Mouse (Mus musculus) liver, embryonic 11.5 days (tissue): ENCODE measurements at regions not wholly inside any gene's neighbourhood (a gene's known extent, or its start where the extent isn't known, plus 50 kb on each side); places are given as distances from the start of the nearest gene placed in this dataset.

Source experiments
- ATAC-seq: fragments of 200-750 bp; cut with Nextera tagmentation; replicated peaks from 2 replicates; pipeline ENCODE4 v1.8.0; 2017; ENCODE audit warnings: moderate number of reproducible peaks, mild to moderate bottlenecking, moderate TSS enrichment, moderate library complexity; ENCODE audit not compliant: low FRiP score
- DNase-seq: peaks from one replicate; pipeline ENCODE4 v3.0.0-alpha.2; 2017; ENCODE audit warnings: low spot score
- H3K27ac ChIP-seq: fragments of 300-500 bp; sonication (generic); 2 replicates; pipeline ENCODE4 v1.5.1; 2014; ENCODE audit warnings: mild to moderate bottlenecking, low read depth, low read length, control low read depth
- H3K27me3 ChIP-seq: fragments of 300-500 bp; sonication (generic); replicated peaks from 2 replicates; pipeline ENCODE4 v1.6.1; 2014; ENCODE audit warnings: low read length, mixed read lengths; ENCODE audit not compliant: control insufficient read depth, insufficient read depth
- H3K36me3 ChIP-seq: fragments of 300-500 bp; sonication (generic); 2 replicates; pipeline ENCODE4 v1.6.1; 2014; ENCODE audit warnings: mild to moderate bottlenecking, low read length, moderate library complexity, mixed read lengths; ENCODE audit not compliant: control insufficient read depth, insufficient read depth
- H3K4me1 ChIP-seq: fragments of 300-500 bp; sonication (generic); replicated peaks from 2 replicates; pipeline ENCODE4 v1.6.1; 2014; ENCODE audit warnings: low read length, mixed read lengths; ENCODE audit not compliant: control insufficient read depth, insufficient read depth
- H3K4me2 ChIP-seq: fragments of 300-500 bp; sonication (generic); 2 replicates; pipeline ENCODE4 v1.6.1; 2014; ENCODE audit warnings: mild to moderate bottlenecking, control low read depth, moderate library complexity
- H3K4me3 ChIP-seq: fragments of 300-500 bp; sonication (generic); 2 replicates; pipeline ENCODE4 v1.5.1; 2014; ENCODE audit warnings: low read depth, low read length, control low read depth
- H3K9ac ChIP-seq: fragments of 300-500 bp; sonication (generic); 2 replicates; pipeline ENCODE4 v1.6.1; 2014; ENCODE audit warnings: low read depth, low read length, control low read depth
- H3K9me3 ChIP-seq: fragments of 300-500 bp; sonication (generic); 2 replicates; pipeline ENCODE4 v1.6.1; 2016; ENCODE audit warnings: low read length, inconsistent platforms, mixed read lengths; ENCODE audit not compliant: control insufficient read depth
- WGBS: fragments of 180-500 bp; shearing (Covaris S2); extraction: QIAGEN DNeasy Blood & Tissue Kit; methylation state at CpG from one replicate; pipeline ENCODE4 v1.1.7; 2014; 5-methylcytosine and 5-hydroxymethylcytosine counted together

DNA sequence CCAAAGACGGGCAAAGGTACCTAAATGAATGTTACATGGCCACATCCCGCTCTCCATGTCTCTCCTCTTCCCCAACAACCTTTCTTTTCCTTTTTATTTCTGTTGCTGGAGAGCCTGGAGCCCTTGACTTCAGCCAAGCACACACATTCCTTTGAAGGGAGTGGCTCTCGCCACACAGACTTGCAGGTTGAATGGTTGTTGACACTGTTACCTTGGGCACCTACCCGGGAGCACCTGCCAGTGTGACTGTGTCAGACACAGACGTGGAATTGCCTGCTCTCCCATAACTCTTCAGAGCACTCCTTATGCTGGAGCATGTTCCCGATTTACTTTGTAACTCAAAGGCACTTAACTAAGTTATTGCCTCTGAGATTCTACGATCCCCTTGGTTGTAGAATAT, 240.0 kb upstream of the Nr2f2 start:
- no peak overlapping the region for H3K9ac ChIP-seq
- WGBS, result 88% methylated on average over 7 of the region's 7 CpGs
- H3K27ac ChIP-seq, result no peak overlapping the region
- ATAC-seq (no peak), DNase-seq (no peak)
- H3K27me3 ChIP-seq, result no peaks in the 10 kb centered on the region
- H3K4me1 ChIP-seq, result no peaks in the 10 kb centered on the region
- no peak overlapping the region for H3K4me2 ChIP-seq
- H3K36me3 ChIP-seq, result no peaks in the 10 kb centered on the region
- H3K9me3 ChIP-seq, result no peaks in the 10 kb centered on the region
- no peak overlapping the region for H3K4me3 ChIP-seq

DNA sequence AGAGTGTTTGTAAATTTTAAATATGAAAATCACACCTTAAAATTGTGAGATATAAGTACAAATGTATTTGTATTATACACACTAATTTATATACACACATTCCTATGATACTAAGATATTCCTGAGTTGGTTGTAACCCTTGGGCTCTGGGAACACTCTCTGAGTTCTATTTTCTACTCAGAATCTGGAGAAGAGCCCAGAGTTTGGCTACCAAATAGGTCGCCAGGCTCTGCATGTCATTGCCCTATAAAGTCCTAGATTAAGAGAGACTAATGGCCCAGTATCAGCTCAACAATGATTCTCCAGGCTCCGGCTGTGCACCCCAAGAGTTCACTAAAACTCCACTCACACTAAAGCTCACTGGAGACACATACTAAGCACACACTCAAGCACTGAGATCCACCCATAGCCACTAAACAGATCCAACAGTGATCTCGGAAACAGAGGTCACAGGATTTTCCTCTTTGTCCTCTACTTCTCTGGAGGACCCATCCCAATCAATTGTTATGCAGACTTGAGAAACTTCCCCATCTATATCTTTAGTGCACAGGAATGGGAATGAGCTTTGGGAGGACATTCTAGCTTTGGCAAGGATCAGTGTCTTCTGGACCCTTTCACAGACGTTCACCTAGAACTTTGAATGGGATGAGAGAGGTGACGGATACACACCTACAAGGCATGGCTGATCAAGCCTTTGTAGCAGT, 238.1 kb upstream of the Nr2f2 start:
- DNase-seq (no peak), ATAC-seq (no peak)
- WGBS, result 79% methylated on average over 5 of the region's 5 CpGs
- Histone ChIP-seq H3K27ac (no peak overlapping the region), H3K36me3 (no peaks in the 10 kb centered on the region), H3K4me2 (no peak overlapping the region), H3K4me3 (no peak overlapping the region), H3K9me3 (no peaks in the 10 kb centered on the region), H3K27me3 (no peaks in the 10 kb centered on the region), H3K4me1 (no peaks in the 10 kb centered on the region), H3K9ac (no peak overlapping the region)

DNA sequence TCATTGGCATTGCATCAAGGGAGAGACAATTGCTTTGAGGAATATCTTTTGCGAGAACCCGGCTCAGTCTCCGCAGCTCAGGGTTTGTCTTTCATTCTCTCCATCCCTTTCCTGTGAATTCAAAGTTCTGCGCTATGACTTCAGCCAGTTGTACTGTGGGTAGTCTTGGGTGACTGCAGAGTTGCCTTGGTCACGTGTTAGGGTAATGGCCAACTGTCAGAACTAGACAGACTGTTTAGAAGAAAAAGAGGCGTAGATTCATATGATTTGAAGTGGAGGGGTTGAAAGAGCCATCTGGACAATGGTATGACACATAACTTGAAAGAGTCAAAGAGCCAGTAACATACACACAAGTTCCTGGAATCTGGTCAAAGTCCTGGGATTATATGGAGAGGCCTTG, 226.5 kb upstream of the Nr2f2 start:
- no peaks in the 10 kb centered on the region; the same call in 1 of the 2 replicates for H3K4me1 ChIP-seq
- no peaks in the 10 kb centered on the region for H3K27me3 ChIP-seq
- DNase-seq, result no peak
- WGBS, result 84% methylated on average over 6 of the region's 6 CpGs
- H3K4me3 ChIP-seq, result no peak overlapping the region
- H3K9ac ChIP-seq, result no peak overlapping the region
- no peaks in the 10 kb centered on the region for H3K9me3 ChIP-seq
- no peak overlapping the region for H3K27ac ChIP-seq
- no peak overlapping the region for H3K4me2 ChIP-seq
- no peak for ATAC-seq
- H3K36me3 ChIP-seq, result no peaks in the 10 kb centered on the region

DNA sequence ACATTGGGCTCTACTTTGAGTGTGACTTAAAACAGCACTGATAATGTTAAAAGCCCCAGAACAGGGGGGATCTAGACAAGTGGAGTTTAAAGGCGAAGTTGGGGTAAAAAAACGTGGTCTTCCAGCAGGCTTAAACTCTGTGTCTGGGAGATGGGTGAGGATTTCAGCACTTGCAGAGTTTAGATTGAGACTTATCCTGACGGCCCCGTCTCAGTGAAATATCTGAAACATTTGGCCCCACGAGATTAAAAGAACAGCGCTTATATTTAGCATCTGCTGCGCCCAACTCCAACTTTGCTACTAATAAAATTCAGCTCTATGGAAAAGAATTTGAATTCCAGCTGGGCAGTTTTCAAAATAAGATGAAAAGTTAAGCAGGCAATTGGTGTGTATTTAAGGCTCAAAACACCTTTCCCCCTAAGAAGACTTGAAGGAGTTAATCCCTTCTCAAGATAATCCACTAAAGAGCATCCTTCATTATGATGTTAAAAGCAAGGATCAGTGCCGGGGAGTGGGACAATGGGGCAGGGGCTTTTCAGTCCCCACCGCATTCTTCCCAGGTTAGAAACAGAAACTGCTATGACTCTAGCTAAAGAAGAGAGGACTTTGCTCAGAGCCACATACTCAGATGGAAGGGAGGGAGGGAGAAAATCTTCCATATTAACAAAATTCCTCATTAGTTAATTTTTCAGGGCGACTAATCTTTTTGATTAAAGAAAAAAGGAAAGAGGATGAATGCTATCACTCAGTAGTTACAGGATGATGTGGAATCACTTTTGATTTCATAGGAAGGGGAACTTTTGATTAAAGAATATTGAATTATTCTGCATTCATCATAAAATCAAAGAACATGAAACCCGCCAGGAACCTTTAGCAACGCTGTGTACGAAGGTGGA, 225.1 kb upstream of the Nr2f2 start:
- WGBS, result 31% methylated on average over 13 of the region's 13 CpGs
- ATAC-seq, result no peak
- H3K36me3 ChIP-seq, result no peaks in the 10 kb centered on the region
- no peak for DNase-seq
- H3K9ac ChIP-seq, result no peak overlapping the region
- H3K4me1 ChIP-seq, result no peaks in the 10 kb centered on the region; the same call in 1 of the 2 replicates
- no peak overlapping the region for H3K4me3 ChIP-seq
- no peaks in the 10 kb centered on the region for H3K27me3 ChIP-seq
- no peak overlapping the region for H3K27ac ChIP-seq
- H3K9me3 ChIP-seq, result no peaks in the 10 kb centered on the region
- H3K4me2 ChIP-seq, result no peak overlapping the region

DNA sequence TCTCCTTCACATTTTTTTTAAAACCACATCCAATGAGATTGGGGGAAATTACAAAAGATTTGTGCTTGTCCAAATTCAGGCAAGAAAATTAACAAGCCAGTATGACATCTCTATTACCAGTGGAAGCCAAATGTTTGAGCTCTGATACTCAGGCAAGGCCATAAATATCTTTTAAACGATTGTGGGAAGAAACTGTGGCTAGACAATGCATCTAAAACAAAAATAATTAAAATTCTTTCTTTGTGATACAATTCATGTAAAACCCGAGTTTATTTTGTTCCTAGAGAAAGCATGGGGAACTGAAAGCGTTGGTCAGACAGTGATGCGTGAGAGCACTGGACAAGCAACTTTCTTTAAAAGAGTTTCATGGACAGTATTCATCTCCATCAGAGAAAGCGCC, 223.2 kb upstream of the Nr2f2 start:
- H3K9ac ChIP-seq, result no peak overlapping the region
- H3K27me3 ChIP-seq, result no peaks in the 10 kb centered on the region
- no peak overlapping the region for H3K4me2 ChIP-seq
- H3K4me3 ChIP-seq, result no peak overlapping the region
- ATAC-seq, result no peak
- WGBS, result 69% methylated on average over 5 of the region's 5 CpGs
- H3K9me3 ChIP-seq, result no peaks in the 10 kb centered on the region
- H3K4me1 ChIP-seq, result no peaks in the 10 kb centered on the region; the same call in 1 of the 2 replicates
- no peaks in the 10 kb centered on the region for H3K36me3 ChIP-seq
- DNase-seq, result no peak
- no peak overlapping the region for H3K27ac ChIP-seq

DNA sequence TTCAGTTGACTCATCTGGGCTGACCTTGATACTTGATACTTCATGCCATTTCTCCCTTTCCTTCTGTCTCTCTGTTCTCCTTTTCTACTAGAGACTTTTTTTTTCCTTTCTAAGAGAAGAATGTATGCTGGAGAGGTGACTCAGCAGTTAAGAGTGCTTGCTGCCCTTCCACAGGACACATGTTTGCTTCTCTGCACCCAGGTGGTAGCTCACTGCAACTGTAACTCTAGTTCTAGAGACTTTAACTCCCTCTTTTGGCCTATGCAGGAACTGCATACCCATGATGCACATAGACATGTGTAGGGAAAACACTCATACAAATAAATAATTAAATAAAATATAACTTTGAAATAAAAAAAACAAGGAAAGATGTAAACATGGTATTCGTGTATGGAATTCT, 221.5 kb upstream of the Nr2f2 start:
- H3K27ac ChIP-seq, result no peak overlapping the region
- H3K27me3 ChIP-seq, result no peaks in the 10 kb centered on the region
- H3K4me1 ChIP-seq, result no peaks in the 10 kb centered on the region; the same call in 1 of the 2 replicates
- ATAC-seq, result no peak
- no peaks in the 10 kb centered on the region for H3K36me3 ChIP-seq
- DNase-seq, result no peak
- WGBS, result 77% methylated on average over 1 of the region's 1 CpGs
- H3K4me3 ChIP-seq, result no peak overlapping the region
- H3K4me2 ChIP-seq, result no peak overlapping the region
- H3K9ac ChIP-seq, result no peak overlapping the region
- no peaks in the 10 kb centered on the region for H3K9me3 ChIP-seq

DNA sequence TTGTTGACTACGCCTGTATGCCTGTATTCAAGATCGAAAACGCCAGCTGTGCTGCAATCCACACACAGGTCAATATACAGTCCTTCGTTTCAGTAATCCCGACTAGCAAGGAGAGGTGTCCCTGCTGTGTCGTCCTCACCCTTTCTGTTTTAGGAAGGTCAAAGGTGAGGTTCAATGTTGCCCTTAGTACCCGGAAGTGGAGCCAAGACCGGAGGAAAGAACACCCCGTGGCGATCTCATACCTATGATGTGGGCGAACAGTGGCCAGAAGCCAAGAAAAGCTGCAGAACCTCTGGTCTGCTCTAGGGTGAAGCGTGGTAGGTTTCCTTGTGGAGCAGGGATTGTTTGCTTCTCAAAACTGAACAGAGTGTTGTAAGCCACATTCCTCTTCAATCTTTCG, 217.9 kb upstream of the Nr2f2 start:
- Histone ChIP-seq H3K4me3 (no peak overlapping the region), H3K4me2 (no peak overlapping the region), H3K4me1 (no peaks in the 10 kb centered on the region; the same call in 1 of the 2 replicates), H3K36me3 (no peaks in the 10 kb centered on the region), H3K27me3 (no peaks in the 10 kb centered on the region), H3K9me3 (no peaks in the 10 kb centered on the region), H3K27ac (no peak overlapping the region), H3K9ac (no peak overlapping the region)
- no peak for DNase-seq
- no peak for ATAC-seq
- 69% methylated on average over 13 of the region's 13 CpGs for WGBS

DNA sequence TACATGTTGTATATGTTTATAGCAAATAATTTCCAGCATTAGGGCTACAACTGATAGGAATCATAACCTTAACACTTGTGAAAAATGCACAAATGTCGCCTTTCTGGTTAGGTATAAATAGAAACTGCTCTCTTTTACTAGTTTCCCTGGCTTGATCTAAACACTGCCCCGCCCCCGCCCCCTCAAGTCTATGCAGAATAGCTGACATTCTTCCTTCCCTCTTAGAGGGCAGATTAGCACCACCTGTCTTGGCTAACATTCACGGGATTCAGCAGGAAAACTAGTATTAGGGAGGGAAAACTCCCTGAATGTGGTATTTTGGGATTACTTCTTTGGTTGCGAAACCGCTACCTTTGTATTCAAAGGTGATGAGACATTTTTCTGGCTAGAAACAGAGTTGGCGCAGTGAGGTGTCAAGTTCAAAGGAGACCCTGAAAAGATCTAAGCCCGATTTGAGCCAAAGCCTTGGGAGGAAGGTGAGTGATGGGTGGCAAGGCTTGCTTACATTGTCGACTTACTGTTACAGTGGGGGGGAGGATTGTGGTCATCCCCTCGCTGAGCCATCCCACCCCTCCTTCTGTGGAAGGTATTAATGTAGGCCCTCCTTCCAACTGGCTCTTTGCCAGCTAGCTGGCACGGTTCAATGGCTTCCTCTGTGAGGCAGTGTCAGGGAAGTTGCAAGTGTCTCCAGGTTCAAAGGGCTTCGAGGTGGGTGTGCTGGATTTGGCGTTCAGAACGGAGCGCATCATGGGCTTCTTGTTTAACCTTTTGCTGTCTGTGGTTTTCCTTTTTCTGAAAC, 209.8 kb upstream of the Nr2f2 start:
- Histone ChIP-seq H3K9ac (no peak overlapping the region), H3K27ac (no peak overlapping the region), H3K36me3 (no peaks in the 10 kb centered on the region), H3K4me1 (no peaks in the 10 kb centered on the region; the same call in 1 of the 2 replicates), H3K27me3 (no peaks in the 10 kb centered on the region), H3K4me3 (no peak overlapping the region), H3K9me3 (no peaks in the 10 kb centered on the region), H3K4me2 (no peak overlapping the region)
- WGBS, result 35% methylated on average over 15 of the region's 15 CpGs
- ATAC-seq (no peak), DNase-seq (no peak)
